Mouse (Mus musculus) left cerebral cortex, adult 8-10 months (tissue): Measurements from ENCODE around the gene Prlhr. TPM values are rescaled to one million over a fixed set of nuclear protein-coding genes. Genes with fewer than 3 reads are reported as not detected.
A peak's percentile ranks its signal among the peaks of the same experiment; 100 is the strongest.

ENCODE experiments used
- DNase-seq, 2 experiments: peaks; one replicate each; pipeline ENCODE4 v3.0.0; 2022; ENCODE audit warnings: low spot score in 2 of 2
- total RNA-seq, 4 experiments: library from RNA; stranded (reverse); gene quantifications; 2 replicates each; pipeline ENCODE4 v1.2.4; 2022

The Prlhr gene
- under 1 TPM; 0.46 to 0.62 (median 0.55) TPM for total RNA-seq

DNA sequence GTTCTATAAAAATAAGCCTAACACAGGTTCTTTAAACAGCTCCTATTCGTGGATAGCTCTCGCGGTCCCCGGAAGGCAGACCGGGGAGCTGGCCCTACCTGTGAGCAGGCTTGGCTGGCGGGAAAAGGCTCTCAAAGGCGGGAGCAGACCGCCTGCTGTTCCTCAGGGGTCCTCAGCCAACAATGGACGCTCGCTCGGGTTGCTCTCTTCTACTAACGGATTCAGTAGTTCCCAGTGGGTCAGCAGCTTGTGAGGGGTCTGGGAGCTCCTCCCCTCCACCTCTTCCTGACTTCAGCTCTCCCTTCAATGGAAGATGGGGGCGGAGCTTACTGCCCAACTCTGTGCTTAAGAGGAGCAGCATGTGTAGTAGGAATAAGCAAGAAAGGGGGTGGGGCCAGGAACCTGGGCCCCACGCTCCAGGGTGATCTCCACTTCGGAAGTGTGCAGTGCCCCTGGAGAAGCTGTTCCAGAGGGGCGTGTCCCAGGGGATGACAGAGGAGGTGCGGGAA, at the start of gene Prlhr:
TSS of gene Prlhr (minus strand) at position 51 of the 509 bp plus-strand sequence.
- no peak for DNase-seq

DNA sequence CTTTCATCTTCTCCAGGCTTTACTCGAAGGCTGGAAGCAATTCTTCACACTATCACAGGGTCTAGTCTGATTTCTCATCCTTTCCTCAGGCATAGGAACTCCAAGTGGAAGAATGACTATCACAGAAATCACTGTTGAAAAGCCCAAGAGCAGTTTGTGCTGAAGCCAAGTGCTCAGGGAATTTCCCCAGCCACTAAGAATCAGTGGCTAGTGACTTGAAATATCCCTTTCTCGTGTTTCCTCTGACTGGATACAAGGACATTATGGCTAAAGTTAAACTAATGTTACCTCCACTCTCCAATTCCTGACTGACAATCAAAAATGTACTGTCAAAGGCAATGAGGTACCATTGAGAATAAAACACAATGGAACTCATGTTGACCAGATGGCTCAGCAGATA, 47.0 kb upstream of the Prlhr start:
- DNase-seq, result no peak

DNA sequence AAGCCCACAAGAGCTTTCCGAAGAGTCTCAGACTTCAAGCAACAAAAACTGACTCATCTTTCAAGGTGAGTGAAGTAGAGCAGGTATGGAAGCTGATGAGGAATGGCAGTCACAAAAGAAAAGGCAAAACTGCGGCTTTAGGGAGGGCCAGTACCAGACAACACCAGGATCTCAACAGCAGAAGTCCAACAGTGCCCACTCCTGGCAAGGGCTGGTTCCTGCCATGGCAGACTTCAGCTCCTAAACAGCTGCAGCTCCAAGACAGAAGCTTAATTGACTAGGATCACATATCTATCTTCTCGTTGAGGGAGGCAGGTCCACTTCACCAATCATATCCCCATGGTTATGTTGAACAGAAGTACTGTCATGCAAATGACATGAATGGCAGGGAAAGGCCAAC, 45.3 kb upstream of the Prlhr start:
- peak in 1 of 2 experiments; percentile 11 for DNase-seq

DNA sequence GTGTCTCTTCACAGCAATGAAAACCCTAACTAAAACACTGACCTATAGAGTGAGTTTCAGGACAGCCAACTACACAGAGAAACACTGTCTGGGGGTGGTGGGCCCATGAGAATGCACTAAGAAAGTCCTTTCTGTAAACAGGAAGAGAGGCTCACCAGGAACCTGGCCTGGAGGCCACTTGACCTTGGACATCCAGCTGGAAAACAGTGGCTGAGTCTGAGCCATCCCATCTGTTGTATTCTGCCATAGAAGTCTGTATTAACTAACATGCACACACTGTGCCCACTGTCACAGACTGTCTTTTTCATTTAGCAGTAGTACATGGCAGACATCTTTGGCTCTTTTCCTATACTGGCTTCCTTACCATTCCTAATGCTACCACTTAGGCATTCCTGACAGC, 32.1 kb upstream of the Prlhr start:
- DNase-seq, result no peak

DNA sequence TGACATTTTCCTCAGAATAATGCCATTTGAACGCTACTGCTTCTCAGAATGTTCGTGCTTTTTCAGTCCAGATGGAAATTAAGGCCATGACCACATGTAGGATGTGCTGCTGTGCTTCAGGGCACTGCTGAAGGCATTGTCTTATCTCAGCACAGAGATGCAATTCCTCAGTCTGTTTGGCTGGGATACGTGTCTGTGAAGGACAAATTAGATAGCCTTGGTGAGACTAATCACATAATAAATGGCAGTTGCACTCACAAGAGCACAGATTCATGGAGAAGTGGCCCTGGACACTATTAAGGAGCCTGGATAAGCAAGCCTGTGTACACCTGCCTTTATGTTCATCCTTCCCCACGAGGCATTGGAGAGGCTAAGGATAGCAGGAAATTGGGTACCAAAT, 29.1 kb upstream of the Prlhr start:
- DNase-seq, result no peak

DNA sequence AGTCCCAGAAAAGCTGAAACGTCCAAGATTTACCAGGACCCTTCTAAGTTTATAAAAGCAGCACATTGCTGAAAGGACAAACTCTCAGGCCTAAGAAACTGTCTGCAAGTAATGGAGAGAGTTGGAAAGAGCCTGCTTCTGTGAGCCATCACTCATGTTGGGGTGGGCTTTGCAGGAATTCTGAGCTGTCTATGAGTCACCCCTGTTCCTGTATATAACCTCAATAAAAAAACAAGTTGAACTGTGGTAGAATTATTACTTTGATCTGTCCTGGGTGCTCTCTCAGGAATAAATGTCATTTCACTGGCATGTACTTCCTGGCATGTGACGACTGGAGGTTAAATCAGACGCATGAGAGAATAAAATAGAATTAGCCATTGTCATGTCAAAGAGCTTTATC, 27.7 kb upstream of the Prlhr start:
- DNase-seq, result no peak

DNA sequence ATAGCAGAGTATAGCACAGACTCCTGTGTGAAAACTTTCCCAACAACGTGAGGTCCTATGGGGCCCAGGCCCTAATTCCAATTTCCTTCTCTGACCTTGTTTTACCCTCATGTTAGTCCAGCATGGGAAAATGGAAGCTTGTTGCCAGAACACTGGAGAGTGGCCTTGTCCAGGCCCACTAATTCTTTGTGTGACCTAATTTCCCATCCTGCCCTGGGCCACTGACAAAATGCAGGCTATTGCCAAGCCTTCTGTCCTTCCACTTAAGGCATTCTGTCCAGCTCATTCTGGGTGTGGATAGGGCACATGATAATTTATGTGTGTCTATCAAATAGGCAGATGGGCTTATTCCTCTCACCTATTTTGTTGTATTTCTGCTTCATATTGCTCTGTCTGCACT, 21.5 kb upstream of the Prlhr start:
- no peak for DNase-seq

DNA sequence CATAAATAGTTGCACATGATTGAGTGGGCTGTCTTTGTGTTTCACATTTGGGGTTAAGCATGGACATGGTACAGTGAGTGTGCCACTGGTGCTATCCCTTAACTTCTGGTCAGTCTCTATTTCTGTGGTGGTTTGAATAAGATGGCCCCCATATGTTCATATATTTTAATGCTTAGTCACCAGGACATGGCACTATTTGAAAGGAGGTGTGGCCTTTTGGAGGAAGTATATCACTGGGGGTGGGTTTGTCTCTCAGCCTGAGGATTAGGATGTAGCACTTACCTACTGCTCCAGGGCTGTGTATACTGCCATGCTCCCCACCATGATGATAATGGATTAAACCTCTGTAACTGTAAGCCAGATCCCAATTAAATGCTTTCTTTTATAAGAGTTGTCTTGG, 17.2 kb upstream of the Prlhr start:
- no peak for DNase-seq

DNA sequence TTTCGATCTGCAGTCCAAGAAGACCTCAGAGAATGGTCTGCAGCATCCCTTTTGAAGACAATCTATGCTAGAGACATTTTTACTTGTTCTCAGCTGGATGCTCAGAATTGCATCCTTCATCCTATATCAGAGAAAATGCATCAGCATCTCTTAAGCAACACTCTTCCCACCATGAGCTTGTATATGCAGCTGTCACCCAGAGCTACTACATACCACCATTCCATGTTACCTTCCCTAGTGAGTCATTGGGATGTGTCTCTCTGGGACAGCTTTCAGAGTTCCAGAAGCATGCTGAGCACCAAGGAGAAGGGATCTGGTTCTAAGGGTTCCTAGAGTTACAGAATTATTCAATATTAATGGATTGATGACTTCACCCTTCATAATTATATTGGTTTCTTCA, 10.8 kb upstream of the Prlhr start:
- DNase-seq, result no peak

DNA sequence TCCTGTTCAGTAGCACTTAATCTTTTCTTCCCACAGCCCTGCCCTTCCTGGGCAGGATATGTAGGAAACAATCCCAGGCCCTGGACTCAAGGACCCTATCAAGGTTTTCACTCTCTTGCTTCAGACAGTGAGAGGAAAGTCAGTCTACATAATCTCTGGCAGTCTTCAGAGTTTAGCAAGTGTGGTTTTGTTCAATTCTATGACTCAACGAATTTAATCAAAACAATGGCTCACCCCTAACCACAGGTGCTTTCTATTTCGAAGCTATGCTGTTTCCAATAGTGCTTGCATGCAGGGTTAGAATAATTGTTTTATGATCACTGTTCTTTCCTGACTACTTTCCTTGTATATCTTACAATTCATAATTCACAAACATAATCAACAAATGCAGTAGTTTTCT, 9.7 kb upstream of the Prlhr start:
- no peak for DNase-seq

DNA sequence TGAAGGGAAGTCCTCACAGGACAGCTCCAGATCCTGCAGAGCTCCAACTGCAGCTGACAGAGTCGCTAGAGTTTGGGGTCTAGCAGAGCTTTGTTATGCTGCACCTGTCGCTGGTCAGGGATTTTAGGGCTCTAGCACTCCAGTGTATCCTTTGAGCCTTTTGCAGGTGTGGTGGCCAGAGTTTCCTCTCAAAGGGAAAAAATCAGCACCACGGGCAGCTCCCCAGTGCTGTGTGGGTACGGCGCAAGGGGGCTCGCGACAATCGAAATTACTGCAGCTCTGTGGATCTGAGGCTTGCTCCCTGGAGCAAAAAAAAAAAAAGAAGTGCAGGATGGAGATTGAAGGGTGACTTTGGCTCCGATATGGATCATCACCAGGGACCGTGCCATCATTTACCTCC, 742 bp upstream of the Prlhr start:
- no peak for DNase-seq

DNA sequence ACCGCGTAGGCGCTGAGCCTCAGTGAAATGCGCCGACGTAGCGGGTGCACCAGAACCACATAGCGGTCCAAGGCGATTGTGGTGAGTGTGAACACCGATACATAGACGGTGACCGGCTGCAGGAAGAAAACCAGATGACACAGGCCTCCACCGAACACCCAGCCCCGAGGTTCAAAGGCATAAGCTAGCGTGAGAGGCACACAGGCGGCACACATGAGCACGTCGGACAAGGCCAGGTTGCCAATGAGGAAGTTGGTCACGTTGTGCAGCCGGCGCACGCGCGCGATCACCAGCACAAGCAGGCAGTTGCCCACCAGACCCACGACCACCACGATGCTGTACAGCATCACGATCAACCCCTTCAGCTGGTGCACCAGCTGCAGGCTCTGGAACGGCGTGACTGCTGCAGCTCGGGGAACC, 506 bp downstream of the Prlhr start:
- DNase-seq, result no peak

DNA sequence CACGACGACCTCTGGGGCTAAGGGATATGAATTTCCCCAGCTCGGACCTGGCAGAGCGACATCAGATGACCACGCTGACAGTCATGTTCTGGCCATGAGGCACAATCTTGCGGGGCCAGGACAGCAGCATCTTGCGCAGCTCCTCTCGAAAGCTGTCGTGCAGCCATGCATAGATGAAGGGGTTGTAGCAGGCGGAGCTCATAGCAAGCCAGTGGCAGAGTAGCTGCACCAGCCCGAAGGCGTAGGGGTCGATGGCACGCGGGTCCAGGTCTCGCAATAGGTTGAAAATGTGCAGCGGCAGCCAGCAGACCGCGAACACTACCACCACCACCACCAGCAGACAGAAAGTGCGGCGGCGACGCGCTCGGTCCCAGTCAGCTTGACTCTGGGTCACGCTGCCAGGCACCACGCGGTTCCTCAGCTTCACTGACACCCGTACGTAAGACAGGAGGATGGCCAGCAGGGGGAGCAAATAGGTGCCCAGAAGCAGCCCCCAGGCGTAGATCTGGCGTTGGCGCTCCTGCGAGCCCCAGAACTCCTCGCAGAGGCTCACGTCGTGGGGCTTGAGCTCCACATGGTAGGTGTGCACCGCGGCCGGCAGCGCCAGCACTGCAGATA, 1.0 kb downstream of the Prlhr start:
- peak in 1 of 2 experiments; percentile 26 for DNase-seq

DNA sequence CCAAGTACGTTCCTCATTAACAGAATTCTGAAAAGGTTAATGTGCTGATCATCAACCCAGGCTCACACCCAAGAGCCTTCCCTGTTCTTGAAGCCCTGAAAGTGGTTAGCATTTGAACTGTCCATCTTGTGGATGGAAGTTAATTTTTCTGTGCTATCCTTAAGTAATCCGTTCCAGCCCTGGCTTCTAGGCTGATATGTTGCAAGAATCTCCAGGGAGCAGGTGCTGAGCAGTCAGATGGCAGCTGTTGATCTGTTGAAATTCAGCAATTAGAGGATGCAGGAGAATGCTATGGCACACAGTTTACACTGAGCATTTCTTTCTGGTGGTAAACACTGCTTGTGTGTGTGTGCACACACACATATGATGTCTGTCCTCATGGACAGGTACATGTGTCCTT, 2.4 kb downstream of the Prlhr start:
- DNase-seq, result no peak

DNA sequence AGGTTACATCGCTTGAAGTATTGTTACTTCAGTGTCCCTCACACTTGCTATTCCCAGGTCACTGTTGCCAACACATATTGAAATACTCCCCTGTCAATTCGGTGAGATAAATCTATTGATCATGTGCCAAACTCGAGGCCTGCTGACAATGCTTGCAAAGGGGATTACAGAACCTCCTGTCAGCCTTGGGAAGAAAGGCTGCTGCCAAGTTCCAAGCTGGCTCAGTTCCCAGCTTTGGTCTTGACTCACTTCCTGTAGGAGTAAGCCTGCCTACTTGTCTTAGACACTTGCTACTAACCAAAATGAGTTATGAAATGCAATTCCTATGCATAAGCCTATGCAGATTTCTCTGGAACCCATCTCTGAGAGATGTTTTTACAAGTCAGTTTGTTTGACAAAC, 4.2 kb downstream of the Prlhr start:
- peak; percentile 23 to 81 for DNase-seq

DNA sequence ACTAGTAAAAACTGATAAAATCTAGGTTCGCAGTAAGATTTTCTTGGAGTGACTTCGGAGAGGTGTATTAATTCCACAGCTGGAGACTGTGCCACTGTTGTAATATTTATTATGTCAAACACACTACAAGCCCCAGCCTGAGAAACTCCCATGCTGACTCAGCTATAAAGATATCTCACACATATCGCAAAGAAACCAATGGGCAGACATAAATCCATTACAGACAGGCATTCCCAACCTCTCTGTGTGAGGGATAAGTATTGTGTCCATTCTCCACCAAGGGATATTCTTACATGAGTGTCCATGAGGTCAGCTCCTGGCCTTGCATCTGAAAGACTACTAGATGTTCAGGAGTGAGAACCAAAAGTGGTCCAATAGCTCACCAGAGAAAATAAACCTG, 4.7 kb downstream of the Prlhr start:
- DNase-seq, result no peak

DNA sequence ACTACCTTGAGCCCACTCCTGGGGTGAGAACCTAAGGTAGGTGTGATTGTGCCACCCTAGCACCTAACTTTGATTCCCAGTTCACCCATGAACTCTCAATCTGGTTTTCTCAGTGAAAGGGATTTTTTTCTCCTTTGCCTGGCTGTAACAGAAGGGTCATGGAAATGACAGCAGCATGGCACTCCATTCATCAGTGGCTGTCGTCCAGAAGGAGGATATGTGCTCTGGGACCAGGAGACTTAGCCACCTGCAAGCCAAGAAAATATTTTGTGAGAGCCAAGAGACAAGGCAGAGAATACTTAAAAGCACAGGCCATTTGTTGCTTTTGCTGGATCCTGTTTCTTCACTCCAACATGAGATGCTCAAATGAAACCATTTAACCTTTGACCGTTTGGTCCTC, 6.6 kb downstream of the Prlhr start:
- DNase-seq, result no peak

DNA sequence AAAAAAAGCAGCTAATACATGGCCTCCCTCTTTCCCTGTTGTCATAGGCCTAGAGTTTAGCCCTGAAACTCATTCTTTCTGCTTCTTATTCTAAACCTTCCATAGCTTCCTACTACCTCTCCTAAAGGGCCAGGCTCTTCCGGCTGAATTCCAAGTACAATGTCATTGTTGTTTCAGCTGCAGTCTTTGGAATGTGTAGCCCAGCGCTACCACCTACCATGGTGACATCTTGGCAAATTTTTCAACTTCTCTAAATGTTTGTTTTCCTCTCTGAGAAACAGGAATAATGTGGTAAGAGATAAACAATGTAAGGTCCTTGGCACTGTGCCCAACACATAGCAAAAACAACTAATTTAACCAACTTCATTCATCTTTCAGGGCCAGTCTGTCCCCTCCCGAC, 8.4 kb downstream of the Prlhr start:
- DNase-seq, result no peak

DNA sequence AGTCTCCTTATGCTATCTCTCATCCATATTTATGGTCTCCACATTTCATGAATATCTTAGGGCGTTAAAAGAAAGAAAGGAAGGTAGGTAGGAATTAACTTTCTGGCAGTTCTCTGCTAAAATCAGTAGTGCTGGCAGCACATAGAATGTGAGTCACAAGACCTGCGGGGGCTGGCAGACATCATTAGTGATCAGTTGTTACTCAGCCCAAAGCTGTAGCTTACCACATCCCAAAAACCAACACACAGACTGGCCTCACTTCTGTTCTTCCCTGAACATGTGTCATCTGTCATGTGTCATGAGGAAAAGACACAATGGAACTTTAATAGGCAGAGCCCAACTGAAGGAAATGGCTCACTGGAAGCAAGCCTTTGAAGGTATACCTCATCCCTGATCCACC, 9.0 kb downstream of the Prlhr start:
- no peak for DNase-seq

DNA sequence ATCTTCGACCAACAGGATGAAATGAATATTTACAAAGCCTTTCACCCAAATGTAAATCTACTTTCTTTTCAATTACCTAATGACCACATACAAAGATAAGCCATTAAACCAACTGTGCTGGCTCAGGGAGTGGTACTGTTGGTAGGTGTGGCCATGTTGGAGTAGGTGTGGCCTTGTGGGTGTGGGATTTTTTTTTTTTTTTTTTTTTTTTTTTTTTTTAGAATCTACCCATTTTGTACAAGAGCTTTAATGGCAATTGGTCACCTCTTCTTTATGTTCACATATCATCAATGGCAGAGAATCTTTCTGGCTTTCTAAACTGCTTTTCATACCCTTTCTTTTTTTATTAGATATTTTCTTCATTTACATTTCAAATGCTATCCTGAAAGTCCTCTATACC, 12.3 kb downstream of the Prlhr start:
- no peak for DNase-seq

DNA sequence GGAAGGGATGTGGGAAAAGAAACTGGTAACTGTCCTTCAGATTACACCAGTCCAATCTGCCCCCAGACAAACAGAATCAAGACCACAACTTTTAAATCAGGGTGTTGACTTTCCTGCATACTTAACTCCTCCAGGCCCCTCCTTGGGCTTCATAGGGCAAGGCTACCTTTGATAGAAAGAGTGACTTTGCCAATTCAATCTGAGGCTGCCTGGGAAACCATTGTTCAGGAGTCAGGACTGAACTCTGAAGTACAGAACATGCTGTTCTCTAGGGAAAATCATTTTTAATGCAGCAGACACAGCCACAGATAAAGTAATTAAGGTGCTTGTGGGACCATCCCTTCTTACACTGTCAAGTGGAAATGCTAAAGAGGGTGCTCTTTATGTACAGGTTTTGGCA, 27.6 kb downstream of the Prlhr start:
- DNase-seq, result no peak

DNA sequence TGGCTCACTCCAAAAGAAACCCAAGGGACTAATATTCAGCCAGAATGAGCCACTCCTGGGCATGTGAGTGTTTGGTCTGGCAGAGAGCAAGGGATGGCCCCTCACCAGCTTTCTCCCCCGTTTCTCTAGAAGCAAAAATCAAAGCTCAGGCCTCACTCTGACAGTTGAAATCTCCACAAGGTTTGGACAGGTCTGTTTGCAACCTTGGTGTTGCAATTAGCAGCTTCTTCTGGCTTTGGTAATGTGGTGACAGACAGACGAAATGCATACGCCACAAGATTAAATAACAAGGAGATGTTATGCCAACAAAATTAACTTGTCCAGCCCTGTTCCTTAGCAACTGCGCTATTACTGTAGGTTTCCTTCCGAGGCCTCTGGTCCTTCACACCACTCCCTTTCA, 28.0 kb downstream of the Prlhr start:
- DNase-seq, result no peak

DNA sequence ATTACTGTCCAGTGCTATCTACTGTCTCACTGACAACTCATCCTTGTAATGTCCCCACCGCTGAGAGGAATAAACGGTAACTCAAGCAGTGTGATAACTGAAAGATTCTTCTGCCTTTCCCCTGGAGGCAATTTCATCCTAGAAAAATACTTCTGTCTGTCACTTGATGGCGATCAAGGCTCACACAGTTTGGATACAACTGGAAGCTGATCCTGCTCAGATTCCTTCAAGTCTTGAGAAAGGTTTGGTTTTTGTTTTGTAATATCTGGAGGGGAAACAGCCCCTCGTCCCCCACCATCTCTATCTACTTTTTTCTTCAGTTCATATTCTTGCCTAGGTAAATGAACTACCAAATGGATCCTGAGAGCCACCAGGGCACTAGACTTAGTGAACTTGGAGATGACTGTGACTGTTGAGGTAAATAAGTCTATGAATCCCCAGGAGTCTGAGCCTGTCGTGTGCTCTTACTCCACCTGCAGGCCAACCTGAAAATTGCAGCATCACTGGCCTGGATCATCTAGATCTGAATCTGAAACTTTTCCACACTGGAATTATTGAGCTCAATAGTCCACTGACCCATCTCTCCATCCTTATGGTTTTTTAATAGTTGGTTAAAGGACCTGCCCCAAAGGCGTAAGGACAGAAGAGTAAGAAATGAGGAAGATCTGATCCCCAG, 30.4 kb downstream of the Prlhr start:
- DNase-seq, result peak in 1 of 2 experiments; percentile 24
